Mouse (Mus musculus) left cerebral cortex, postnatal 14 days (tissue): Measurements from ENCODE around the gene Limch1. TPM values are rescaled to one million over a fixed set of nuclear protein-coding genes. Genes with fewer than 3 reads are reported as not detected.
A peak's percentile ranks its signal among the peaks of the same experiment; 100 is the strongest.

ENCODE experiments used
- DNase-seq, 2 experiments: peaks; one replicate each; pipeline ENCODE4 v3.0.0; 2021 to 2022; ENCODE audit warnings: low spot score in 2 of 2, mixed read lengths in 1 of 2
- intact Hi-C: fragments of 180-260 bp; cut with DNase I; formaldehyde crosslinking; loops from one replicate; pipeline ENCODE4 v1.15.1; 2025
- total RNA-seq, 2 experiments: library from RNA; stranded (reverse); gene quantifications; 2 replicates each; pipeline ENCODE4 v1.2.3; 2021

Gene Limch1
- total RNA-seq, 2 experiments from 2014 or later: 101 TPM

DNA sequence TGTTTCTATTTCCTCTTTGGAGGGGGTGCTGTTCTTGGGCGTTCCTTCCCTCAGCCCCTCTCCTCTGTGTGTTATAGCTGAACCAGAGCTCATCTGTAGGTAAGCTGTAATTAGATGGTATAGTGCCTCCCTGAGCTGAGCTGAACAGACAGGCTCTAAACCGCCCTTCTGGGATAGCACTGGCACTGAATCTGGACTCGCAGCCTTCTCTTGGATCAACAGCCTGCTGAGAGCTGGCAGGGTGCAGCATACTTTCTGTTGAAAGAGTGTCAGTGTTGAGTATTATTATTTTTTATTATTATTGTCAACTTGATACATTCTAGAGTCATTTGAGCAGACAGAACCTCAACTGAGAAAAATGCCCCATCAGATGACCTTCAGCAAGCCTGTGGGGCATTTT is 113.9 kb downstream of the Limch1 start:
- DNase-seq: no peak
- intact Hi-C loops: no loop called here

GRCm38 (mm10) chr5:66861232-66862035 is 115.8 kb downstream of the Limch1 start:
- intact Hi-C loops: loop anchor here (5.0 kb wide), 1 partner anchor 114 kb away; the partner anchor contains the start of gene Limch1
- no peak for DNase-seq

DNA sequence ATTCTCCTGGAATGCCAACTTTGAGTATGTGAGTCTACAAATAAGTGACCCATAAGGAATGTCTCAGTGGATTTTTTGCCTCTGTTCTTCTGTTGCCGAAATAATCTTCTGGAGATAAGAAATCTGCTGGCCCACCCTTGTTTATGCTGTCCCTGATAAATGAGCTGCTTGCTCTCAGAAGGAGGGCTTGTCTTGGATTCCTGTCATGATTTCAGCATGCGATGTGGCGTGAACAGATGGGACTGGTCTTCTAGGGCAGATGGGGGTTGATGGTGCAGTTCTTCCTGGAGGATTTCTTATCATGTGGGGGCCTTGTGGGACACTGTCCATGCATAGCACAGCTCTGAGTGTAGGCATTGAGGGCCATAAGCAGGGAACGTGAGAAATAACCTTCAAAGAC is 116.5 kb downstream of the Limch1 start:
- no peak for DNase-seq
- intact Hi-C loops: loop anchor here (5.0 kb wide), 1 partner anchor 115 kb away; the partner anchor contains the start of gene Limch1

- intact Hi-C loops: no loop called here
- peak; percentile 62 to 79 for DNase-seq
Measured at GRCm38 (mm10) chr5:66865229-66865628, 119.6 kb downstream of the Limch1 start.

- intact Hi-C loops: no loop called here
- DNase-seq: peak; percentile 56 to 66
Measured at GRCm38 (mm10) chr5:66866019-66866418, 120.4 kb downstream of the Limch1 start.

- DNase-seq: no peak
Measured at GRCm38 (mm10) chr5:66869545-66869944, 123.9 kb downstream of the Limch1 start.

DNA sequence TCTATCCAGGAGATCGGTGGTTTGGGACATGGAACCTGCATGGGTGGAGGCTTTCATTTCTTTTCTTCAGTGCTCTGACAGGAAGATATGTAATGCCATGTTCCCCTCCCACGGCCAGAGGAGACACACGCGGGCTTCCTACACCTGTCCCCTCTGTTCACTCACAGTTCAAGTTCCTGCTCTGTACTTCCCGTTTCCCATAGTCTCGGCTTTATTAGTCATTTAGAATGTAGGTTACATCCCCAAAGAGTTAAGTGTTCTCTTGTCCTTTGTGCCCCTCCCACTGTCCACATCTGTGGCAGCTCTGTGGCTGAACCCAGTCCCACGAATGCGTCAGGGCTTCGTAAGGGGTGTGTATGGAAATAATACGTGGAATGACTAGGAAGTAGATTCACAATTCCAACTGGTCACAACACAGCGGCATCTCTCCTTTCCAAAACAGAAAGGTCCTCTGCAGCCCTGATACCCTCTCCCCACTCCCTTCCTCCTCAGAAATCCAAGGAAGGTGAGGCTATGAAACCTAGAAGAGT is 126.0 kb downstream of the Limch1 start:
- intact Hi-C loops: no loop called here
- DNase-seq: no peak

More at GRCm38 (mm10) chr5:66869545-66869944, 123.9 kb downstream of the Limch1 start:
- intact Hi-C loops: no loop called here

GRCm38 (mm10) chr5:66872053-66872452 is 126.4 kb downstream of the Limch1 start:
- no peak for DNase-seq
- intact Hi-C loops: no loop called here

- intact Hi-C loops: no loop called here
- no peak for DNase-seq
Measured at GRCm38 (mm10) chr5:66872681-66873080, 127.1 kb downstream of the Limch1 start.

DNA sequence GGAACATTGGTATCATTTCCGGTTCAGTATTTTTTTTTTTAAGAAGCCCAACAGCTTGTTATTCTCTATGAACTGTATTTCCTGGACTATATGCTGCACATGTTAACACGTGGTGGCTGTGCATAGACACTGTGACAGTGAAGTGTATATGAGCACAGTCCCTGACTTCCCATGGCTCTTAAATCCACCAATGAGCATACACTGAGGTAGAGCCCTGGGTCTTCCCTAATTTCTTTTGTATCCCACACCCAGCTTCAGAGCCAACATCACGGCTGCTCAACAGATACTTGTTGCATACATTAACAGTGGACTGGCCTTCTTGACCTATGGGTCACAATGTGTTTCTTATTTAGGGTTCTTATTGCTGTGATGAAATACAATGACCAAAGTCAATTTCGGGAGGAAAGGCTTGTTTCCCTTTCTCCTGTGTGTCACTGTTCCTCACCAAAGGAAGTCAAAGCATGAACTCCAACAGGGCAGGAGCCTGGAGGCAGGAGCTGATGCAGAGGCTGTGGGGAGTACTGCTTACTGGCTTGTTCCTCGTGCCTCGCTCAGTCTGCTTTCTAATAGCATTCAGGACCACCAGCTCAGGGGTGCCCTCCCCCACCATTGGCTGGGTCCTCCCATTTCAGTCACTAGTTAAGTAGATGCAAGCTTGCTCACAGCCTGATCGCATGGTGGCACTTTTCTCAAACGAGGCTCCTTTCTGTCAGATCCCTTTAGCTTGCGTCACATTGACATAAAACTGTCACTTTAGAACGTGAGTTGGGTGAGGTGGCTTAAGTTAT is 130.6 kb downstream of the Limch1 start:
- intact Hi-C loops: no loop called here
- DNase-seq: no peak

- no peak for DNase-seq
- intact Hi-C loops: no loop called here
Measured at GRCm38 (mm10) chr5:66877066-66877465, 131.4 kb downstream of the Limch1 start.

GRCm38 (mm10) chr5:66881901-66882341 is 136.3 kb downstream of the Limch1 start:
- DNase-seq: no peak
- intact Hi-C loops: no loop called here

DNA sequence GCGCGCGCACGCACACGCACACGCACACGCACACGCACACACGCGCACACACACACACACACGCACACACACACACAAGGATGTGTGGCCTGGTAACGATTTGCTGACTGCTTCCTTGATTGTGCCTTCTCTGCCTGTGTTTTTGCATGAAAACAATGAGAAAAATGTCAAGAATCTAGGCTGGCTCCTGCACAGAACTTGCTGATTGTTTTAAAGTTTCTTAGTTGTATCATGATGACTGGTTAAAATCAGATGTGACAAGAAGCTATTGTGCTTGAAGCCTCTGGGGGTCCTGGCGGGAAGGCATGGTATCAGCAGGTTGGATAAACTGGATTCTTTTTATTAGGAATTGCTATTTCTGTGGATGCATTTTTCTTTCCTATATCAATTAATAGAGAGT is 137.1 kb downstream of the Limch1 start:
- intact Hi-C loops: no loop called here
- no peak for DNase-seq

GRCm38 (mm10) chr5:66884505-66884904 is 138.9 kb downstream of the Limch1 start:
- intact Hi-C loops: no loop called here
- DNase-seq: no peak

- intact Hi-C loops: no loop called here
- DNase-seq: no peak
Measured at GRCm38 (mm10) chr5:66886410-66887120, 140.9 kb downstream of the Limch1 start.

- intact Hi-C loops: no loop called here
- DNase-seq: no peak
Measured at GRCm38 (mm10) chr5:66888061-66888460, 142.4 kb downstream of the Limch1 start.

GRCm38 (mm10) chr5:66889337-66889736 is 143.7 kb downstream of the Limch1 start:
- intact Hi-C loops: no loop called here
- DNase-seq: peak; percentile 67 to 82

GRCm38 (mm10) chr5:66895440-66896120 is 150.0 kb downstream of the Limch1 start:
- DNase-seq: no peak
- intact Hi-C loops: no loop called here

DNA sequence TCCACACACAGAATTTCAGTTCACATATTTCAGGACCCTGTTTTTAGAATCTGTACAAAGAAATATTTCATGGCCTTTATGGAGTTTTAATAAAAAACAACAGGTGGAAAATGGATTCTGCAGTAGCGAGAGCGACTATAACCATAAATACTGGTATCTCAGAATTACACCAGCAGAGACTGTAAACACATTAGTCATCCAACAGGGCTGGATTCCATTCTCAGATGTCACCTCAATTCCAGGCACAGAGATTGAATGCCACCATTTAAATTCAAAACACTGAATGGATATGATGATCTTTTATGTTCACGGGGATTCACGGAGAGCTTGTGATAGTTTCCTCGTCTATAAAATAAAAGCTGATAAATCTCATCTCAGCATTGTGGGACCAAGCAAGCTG is 152.0 kb downstream of the Limch1 start:
- intact Hi-C loops: no loop called here

More for the DNA sequence above, 152.0 kb downstream of the Limch1 start:
- DNase-seq: no peak
